Mouse (Mus musculus) Patski (cell line): ENCODE data around the gene Colq. TPM values are rescaled to one million over a fixed set of nuclear protein-coding genes. Genes with fewer than 3 reads are reported as not detected.
A peak's percentile ranks its signal among the peaks of the same experiment; 100 is the strongest.
"Not testable (repeated sequence)": the region's sequence is repeated elsewhere in the genome, so short reads cannot be mapped to it uniquely, and the experiment has no call there.

Experiments
- ATAC-seq: fragments of 100-300 bp; one replicate; pipeline ENCODE4 v1.8.0; 2021
- CTCF ChIA-PET: fragments of 350-600 bp; sonication (Branson Sonifier 250); formaldehyde crosslinking; loops from one replicate; lab custom pipeline; 2022; ENCODE audit warnings: inconsistent platforms; lab: Charles Lee
- POLR2A ChIA-PET: fragments of 350-600 bp; sonication (Branson Sonifier 250); formaldehyde crosslinking; loops from one replicate; lab custom pipeline; 2022; ENCODE audit warnings: antibody characterized with exemption, inconsistent platforms; lab: Charles Lee
- DNase-seq: peaks from one replicate; pipeline ENCODE4 v3.0.0-alpha.2; 2011; ENCODE audit warnings: low read depth, low spot score
- H3K27me3 ChIP-seq: fragments of 371-371 bp; one replicate; pipeline ENCODE4 v1.5.1; 2021
- CTCF ChIP-seq: fragments of 100-300 bp; IDR thresholded peaks from one replicate; pipeline ENCODE4 v1.5.1; 2021
- in situ Hi-C: fragments of 300-500 bp; cut with MboI; formaldehyde crosslinking; loops from 3 replicates; pipeline ENCODE4 v1.11.1; 2018; ENCODE audit warnings: low pct_unique_long_range_greater_than_20kb, mixed read lengths
- polyA plus RNA-seq: library from polyadenylated mRNA; unstranded; gene quantifications from one replicate; pipeline ENCODE4 v1.2.3, GENCODE M21; 2021

The Colq gene
- not detected for polyA plus RNA-seq

DNA sequence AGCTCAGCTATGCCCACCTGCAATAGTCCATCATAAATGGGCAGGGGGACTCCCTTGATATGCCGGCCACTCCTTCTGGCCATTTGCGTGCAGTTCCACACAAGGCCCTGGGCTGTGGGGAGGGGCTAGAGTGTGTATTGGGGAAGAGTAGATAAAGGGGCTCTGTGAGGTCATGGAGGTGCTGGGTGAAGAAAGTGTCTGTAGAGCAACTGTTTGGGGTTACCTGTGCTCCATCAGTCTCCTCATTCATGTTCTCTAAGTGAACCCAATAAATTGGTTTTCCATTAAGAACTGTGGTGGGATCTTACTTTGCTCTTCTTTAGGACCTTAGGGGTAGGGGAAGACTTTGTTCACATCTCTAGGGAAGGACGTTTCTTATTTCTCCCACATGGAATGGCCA is at the start of gene Colq:
Gene Colq (minus strand): TSS at position 101 of the 400 bp plus-strand sequence.
- ChIA-PET POLR2A (no interaction called here), CTCF (no interaction called here)
- no peak for TF ChIP-seq CTCF
- DNase-seq (no peak), ATAC-seq (no peak)
- H3K27me3 ChIP-seq = peaks cover 5% of the 10 kb centered on the region
- in situ Hi-C loops = no loop called here

DNA sequence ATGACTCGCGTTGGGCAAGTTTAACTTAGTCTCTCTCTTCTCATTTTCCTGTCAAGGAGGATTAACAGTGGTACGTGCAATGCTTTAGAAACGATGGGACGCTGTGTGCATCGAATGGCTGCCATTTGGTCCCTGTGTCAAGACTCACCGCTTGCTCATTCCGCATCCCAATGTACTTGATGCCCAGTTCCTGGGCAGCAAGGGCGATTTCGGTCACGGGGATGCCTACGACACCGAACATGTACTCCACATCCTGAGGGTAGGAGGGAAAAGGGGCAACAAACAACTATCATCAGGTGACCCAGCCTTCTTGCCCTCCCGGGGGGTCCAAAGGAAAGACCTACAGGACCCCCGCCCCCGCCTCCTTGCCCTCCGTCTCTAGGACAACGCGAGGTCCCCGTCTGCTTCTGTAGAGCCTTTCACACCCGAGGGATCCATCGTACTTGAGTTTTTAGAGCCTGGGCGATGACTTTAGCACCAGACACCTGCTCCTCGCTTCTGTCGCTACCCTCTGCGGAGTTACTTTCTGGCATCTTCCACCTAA is 49.3 kb upstream of the Colq start, which contains the start of gene Gm49387:
Gene Gm49387 (minus strand): TSS at position 533 of the 544 bp plus-strand sequence.
- DNase-seq = no peak
- peak; percentile 9 for ATAC-seq
- in situ Hi-C loops = no loop called here
- H3K27me3 ChIP-seq = no peaks in the 10 kb centered on the region
- ChIA-PET POLR2A (interaction anchor here (0.7 to 1.4 kb wide), 3 partner anchors 19 to 215 kb away, joined by 3 to 4 read pairs (median 3); no protein-coding TSS in a partner anchor), CTCF (interaction anchor here (1.0 kb wide), 1 partner anchor 146 kb away, joined by 4 read pairs; no protein-coding TSS in a partner anchor)
- TF ChIP-seq CTCF = no peak

DNA sequence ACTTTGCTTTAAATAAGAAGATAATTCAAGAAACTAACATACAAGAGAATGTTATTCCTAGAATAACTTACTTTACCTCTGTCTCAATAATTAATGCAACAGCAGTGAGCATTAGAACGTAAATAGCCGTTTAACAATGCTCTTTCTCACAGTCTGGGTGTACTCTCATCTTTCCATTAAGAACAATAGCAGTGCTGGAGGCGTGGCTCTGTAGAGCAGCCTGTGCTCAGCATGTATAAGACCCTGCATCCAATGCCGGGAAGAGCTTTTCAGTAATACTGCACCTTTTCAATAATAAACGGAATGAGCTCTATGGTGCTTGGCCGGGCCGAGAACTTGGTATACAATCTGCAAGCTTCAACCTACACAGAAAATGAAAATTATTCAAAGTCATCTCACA is 39.5 kb upstream of the Colq start:
- POLR2A ChIA-PET = no interaction called here
- ATAC-seq = no peak
- TF ChIP-seq CTCF = no peak
- in situ Hi-C loops = no loop called here
- CTCF ChIA-PET = no interaction called here
- no peak for DNase-seq
- no peaks in the 10 kb centered on the region for H3K27me3 ChIP-seq

DNA sequence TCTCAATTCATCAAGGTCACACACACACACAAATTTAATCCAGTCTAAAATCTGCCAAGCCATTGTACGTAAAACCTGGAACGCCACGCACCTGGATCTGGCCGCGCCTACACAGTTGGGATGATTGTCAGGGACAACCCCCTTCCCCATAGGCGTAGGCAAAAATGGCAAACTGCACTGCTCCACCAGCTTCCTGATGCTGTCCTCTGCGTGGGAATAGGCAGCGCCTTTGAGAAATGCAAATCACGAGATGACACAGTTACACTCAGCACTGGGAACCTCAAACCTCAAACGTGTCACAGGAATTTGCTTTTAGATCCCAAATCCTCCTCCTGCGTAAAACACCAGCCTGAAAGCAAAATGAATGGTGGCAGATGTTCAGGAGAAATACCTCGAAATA is 31.6 kb upstream of the Colq start:
- ChIA-PET POLR2A (no interaction called here), CTCF (no interaction called here)
- H3K27me3 ChIP-seq = no peaks in the 10 kb centered on the region
- in situ Hi-C loops = no loop called here
- no peak for TF ChIP-seq CTCF
- DNase-seq (no peak), ATAC-seq (no peak)

DNA sequence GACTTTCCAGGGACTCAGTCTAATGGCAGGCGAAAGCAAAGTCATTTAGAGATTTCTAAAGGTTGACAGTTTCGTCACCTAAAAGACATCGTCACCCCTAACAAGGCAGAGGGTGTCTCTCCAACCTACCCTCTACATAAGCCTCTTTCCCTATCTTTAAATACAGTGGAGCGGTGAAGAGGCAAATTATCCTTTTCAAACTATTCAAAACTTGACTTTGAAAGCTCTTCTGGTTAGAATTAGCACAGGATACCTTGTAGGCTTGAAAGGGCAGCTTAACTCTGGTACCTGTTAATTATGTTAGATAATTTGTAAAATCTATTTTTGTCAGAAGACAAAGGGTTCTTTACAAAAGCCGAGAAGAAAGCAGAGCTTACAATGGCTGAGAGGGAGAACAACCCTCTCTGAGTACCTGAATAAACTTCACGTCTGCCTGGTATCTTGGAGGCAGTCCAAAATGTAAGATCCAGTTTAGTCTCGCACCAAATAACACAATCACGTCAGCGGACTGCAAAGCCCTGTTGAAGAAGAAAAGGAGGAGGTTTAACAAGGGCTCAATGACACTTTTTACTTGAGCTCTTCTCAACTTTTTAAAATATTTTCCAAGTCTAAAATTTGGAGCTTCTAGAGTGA is 29.6 kb upstream of the Colq start:
- in situ Hi-C loops = no loop called here
- no peak for DNase-seq
- no peaks in the 10 kb centered on the region for H3K27me3 ChIP-seq
- POLR2A ChIA-PET = interaction anchor here (1.1 kb wide), 1 partner anchor 19 kb away, joined by 4 read pairs; no protein-coding TSS in a partner anchor
- CTCF ChIA-PET = interaction anchor here (1.0 to 1.2 kb wide), 2 partner anchors 9 to 15 kb away, joined by 3 to 4 read pairs; no protein-coding TSS in a partner anchor
- no peak for TF ChIP-seq CTCF
- ATAC-seq = no peak

DNA sequence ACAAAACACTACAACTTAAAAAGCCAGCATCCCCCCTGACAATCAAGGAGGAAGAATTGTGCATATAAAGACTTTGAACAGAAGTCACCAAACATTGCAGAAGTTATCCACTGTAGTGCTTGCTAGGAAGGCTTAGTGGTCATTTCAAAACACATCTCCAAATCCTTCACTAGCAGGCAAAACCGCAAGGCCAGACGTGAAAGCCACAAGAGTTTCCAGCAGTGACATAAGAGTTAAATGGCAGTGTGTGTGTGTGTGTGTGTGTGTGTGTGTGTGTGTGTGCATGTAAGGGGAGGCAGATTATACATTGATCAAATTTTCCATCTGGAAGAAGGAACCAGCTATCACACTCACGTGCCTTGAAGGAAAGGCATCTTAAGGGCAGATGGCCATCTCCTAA is 26.9 kb upstream of the Colq start:
- CTCF ChIA-PET = no interaction called here
- in situ Hi-C loops = no loop called here
- no peaks in the 10 kb centered on the region for H3K27me3 ChIP-seq
- ATAC-seq (no peak), DNase-seq (no peak)
- no peak for TF ChIP-seq CTCF
- POLR2A ChIA-PET = no interaction called here

DNA sequence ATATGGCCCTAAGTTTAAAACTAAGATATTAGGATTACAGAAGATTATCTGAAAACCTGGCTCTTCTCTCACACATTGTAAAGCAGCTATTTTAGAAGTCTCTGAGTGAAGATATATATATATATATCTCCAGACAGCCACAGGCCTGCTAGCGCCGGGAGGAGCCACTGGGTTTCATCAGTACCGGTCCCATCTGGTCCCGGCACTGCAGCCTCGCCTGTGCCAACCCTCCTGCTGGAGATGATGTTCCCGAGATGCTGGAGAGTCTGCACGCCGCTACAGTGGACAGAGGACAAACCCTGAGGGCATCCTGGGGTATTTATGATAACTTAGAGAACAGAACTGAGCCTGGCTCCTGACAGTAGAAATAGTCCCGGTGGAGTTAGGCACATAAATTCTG is 26.1 kb upstream of the Colq start:
- ATAC-seq (no peak), DNase-seq (no peak)
- H3K27me3 ChIP-seq = no peaks in the 10 kb centered on the region
- in situ Hi-C loops = no loop called here
- ChIA-PET POLR2A (interaction anchor here (0.7 kb wide), 1 partner anchor 130 kb away, joined by 3 read pairs; no protein-coding TSS in a partner anchor), CTCF (interaction anchor here (0.6 kb wide), 1 partner anchor 199 kb away, joined by 3 read pairs; no protein-coding TSS in a partner anchor)
- TF ChIP-seq CTCF = no peak

DNA sequence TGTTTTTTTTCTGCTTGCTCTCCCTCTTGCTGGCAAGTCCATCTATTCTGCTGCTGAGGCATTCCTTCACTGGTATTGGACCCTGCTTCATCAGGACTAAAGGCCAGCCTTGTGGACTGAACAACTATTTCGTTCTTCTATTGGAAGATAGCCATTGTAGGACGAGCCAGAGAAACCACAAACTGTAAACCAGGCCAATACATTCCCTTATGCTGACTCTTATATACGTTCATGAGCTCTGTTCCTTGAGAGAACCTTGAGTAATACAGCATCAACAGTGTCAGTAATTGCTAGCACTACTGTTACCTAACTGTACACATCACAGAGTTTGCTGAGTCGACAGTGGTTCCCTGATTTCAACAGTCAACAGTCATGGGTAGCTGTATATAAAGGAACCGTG is 22.5 kb upstream of the Colq start:
- no peaks in the 10 kb centered on the region for H3K27me3 ChIP-seq
- DNase-seq (no peak), ATAC-seq (no peak)
- TF ChIP-seq CTCF = no peak
- ChIA-PET POLR2A (no interaction called here), CTCF (interaction anchor here (1.6 kb wide), 1 partner anchor 9 kb away, joined by 8 read pairs; no protein-coding TSS in a partner anchor)
- in situ Hi-C loops = no loop called here

DNA sequence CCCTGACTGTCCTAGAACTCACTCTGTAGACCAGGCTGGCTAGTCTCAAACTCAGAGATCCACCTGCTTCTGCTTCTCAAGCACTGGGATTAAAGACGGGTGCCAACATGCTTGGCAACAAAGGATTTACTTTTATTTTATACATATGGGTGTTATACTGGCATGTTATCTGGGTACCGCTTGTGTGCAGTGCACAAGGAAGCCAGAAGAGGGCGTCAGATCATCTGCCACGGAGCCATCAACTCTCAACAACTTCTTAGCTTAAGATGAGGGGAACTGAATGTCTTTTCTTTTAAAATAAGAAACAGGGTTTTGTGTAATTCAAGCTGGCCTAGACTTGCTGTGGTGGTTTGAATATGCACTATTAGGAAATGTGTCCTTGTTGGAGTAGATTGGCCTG is 20.8 kb upstream of the Colq start:
- ChIA-PET CTCF (interaction anchor here (1.0 kb wide), 1 partner anchor 177 kb away, joined by 3 read pairs; no protein-coding TSS in a partner anchor), POLR2A (no interaction called here)
- DNase-seq (no peak), ATAC-seq (no peak)
- no peaks in the 10 kb centered on the region for H3K27me3 ChIP-seq
- TF ChIP-seq CTCF = peak; percentile 32
- in situ Hi-C loops = no loop called here

DNA sequence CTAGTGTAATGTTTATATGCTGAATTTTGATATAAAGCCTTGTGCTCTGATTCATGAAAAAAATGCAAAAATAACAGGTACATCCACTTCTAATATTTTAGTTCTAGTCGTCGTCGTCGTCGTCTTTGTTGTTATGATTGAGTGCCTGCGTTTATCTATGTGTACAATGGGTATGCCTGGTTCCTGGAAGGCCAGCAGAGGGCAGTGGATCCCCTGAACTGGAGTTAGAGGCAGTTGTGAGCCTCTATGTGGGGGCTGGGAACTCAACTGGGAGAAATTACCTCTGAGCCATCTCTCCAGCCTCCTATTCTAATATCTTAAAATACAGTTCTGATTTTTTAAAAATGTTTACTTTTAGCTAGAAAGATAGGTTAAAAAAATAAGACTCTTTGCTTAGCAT is 14.4 kb upstream of the Colq start:
- DNase-seq (no peak), ATAC-seq (no peak)
- peak; percentile 37 for TF ChIP-seq CTCF
- CTCF ChIA-PET = interaction anchor here (1.1 to 3.2 kb wide), 5 partner anchors 9 to 182 kb away, joined by 3 to 17 read pairs (median 4); no protein-coding TSS in a partner anchor
- in situ Hi-C loops = loop anchor here (5.0 kb wide), 1 partner anchor 88 kb away; no protein-coding TSS in a partner anchor
- no peaks in the 10 kb centered on the region for H3K27me3 ChIP-seq
- POLR2A ChIA-PET = no interaction called here

DNA sequence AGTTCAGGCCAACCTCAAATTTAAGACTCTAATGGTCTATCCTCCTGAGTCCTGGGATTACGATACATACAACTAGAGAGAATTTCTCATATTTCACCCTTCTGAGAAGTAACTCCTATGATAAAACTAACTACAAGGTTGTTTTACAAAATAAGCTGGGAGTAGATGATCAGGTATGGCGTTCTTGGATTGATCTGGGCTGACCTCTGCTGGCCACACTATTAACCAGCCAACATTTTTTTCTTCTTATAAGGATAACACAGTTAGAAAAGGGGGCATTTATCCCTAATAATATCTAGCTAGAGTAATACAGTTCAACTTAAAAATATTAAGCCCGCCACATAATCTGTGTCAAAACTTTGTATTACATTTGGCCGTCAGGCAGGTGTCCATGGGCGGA is 13.8 kb upstream of the Colq start:
- ChIA-PET CTCF (interaction anchor here (2.1 to 3.2 kb wide), 3 partner anchors 10 to 85 kb away, joined by 4 to 17 read pairs (median 8); no protein-coding TSS in a partner anchor), POLR2A (no interaction called here)
- ATAC-seq (no peak), DNase-seq (no peak)
- in situ Hi-C loops = loop anchor here (5.0 kb wide), 1 partner anchor 88 kb away; no protein-coding TSS in a partner anchor
- TF ChIP-seq CTCF = peak; percentile 58
- no peaks in the 10 kb centered on the region for H3K27me3 ChIP-seq

DNA sequence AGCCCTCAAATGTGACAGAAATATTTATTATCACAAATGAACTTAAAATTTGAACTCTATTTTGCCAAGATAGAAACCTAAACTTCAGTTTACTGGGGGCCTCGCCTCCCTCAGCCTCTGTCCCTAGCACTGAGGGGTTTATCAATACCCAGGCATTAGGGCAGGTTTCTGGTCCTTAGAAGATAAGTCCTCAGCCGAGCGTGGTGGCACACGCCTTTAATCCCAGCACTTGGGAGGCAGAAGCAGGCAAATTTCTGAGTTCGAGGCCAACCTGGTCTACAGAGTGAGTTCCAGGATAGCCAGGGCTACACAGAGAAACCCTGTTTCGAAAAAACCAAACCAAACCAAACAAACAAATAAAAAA is 11.5 kb upstream of the Colq start:
- CTCF ChIA-PET = interaction anchor here (1.1 kb wide), 1 partner anchor 89 kb away, joined by 3 read pairs; no protein-coding TSS in a partner anchor
- DNase-seq, ATAC-seq, H3K27me3 ChIP-seq, in situ Hi-C loops, POLR2A ChIA-PET: not testable (repeated sequence)
